Mouse (Mus musculus): ENCODE measurements around the gene Serpinb1c.

DNA sequence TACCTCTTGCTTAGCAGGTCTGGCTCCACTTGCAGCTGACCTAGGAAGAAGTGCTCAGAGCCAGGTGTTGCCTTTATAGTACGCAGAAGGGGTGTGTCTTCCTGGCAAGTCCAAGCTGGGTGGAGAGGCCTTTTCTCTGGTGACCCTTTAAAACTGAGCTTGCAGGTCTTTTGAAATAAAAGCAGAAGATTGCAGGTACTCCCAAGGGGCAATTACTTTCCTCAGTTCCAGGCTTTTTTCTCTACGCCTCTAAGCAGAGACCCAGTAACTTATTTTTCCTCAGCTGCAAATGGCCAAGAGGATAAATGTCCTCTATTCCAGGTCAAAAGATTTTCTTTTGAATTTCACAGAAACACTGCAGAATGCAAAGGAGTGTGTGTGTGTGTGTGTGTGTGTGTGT lies at the start of gene Serpinb1c:
- TF ChIP-seq CTCF (IDR thresholded peaks at IDR 0.05) (no peak), POLR2A (IDR thresholded peaks at IDR 0.05; ENCODE audit: insufficient read depth, low read depth, low read length) (no peak), EP300 (IDR thresholded peaks at IDR 0.05; ENCODE audit: insufficient read depth, low read depth, low read length) (no peak)
